Mouse (Mus musculus): ENCODE measurements around the gene Car2.

Gene Car2

DNA sequence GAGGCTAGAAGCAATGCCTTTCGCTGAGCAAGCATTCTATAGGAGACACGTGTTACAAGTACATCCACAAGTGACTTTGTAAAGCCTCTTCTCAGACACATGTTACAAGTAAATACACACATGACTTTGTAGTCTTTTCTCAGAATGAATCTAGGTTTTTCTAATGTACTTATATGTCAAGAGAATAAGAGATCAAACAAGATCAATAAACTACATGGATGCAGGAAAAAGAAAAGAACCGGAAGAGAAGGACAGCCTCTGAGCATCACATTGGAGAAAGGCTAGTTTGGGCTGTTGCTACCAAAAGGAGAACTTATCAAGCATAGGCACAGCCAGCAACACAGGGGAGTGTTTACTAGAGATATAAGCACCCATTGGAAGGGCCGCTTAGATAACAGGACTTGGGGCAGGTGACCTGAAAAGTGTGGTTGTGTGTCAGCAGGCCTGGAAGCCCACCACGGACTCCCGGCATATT is 7.3 kb upstream of the Car2 start:
- no peak for DNase-seq (ENCODE audit: low spot score in 2 of 2)

DNA sequence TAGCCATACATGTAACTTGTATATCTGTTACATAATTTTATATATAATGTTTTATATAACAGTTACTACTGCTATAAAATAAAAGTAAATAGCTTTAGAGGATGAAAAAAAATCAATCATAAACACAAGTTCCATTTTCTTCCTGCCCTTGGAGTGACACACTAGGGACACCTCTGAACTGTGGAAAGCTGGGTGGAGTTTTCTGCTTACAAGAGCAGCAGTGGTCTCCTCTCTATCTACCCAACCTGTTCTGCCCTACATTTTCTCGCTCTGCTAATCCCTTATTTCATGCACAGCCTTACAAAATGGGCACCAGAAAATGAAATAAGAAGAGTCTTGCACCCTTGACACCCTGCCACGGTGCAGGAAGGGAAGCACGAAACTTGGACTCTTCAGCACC is 6.8 kb upstream of the Car2 start:
- DNase-seq (ENCODE audit: low spot score in 2 of 2): no peak

DNA sequence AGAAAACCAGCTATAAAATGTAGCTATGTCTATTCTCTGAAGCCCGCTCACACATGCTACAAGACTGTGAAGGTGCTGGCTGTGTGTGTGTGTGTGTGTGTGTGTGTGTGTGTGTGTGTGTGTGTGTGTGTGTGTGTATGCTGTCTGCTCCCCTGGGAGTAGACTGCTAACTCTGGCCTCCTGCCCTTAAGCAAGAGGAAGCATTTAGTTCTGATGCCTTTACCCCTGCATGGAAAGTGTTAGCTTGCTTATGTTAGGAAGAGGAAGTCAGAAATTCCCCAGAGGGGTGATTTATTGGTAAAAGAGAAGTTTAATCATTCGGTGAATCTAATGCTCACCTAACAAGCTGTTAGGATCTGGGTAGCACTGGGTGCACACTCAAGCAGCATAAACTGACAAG is 5.8 kb upstream of the Car2 start:
- no peak for DNase-seq (ENCODE audit: low spot score in 2 of 2)

DNA sequence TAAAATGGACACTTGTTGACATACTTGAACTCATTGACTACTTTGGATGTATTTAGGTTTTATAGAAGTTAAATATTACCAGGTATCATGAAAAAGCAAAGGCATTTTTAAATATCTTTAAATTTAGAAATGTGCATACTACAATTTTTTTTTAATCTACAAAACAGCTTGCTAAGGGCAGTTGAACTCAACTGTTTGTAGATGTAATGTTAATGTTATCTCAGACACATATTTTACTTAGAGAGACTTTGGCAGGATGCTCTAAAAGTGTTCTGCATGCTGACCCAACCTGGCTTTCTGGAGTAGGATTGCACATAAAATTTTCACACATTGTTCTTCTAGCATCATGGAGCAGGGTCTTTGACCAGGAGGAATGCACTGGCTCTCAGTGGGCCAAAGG is 4.1 kb upstream of the Car2 start:
- no peak for DNase-seq (ENCODE audit: low spot score in 2 of 2)

DNA sequence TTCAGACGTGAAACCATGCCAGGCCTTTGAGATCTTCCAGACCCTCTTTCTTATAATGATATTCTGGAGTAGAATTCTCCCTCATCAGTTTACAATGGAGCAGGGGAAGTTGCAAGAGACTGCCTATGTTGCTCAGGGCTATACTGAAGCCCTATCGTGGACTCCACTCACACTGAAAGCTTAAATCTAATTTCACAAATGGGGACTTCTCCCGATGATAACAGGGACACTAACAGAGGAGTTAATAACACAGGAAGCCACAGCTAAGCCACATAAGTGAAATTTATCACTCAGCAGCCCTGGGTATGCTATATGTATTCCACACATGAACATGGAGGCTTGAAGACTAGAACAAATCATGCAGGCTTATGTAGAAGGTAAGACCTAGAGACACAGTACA is 3.3 kb upstream of the Car2 start:
- DNase-seq (ENCODE audit: low spot score in 2 of 2): no peak

DNA sequence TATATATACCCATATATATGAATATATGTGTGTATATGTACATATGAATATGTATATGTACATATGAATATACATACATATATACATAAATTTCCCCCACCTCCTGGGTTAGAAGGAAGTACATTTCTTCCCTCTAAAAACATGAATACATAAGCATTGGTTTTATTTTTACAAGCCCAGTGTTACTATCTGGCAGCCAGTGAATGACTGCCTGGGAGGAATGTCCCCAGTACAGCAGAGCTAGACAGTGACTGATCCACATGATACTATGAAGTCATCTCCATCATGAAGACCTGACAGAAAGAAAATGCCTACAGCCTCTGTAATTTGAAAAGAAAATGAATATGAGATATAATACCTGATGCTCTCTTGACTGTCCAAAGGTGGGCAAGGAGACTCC is 1.2 kb upstream of the Car2 start:
- no peak for DNase-seq (ENCODE audit: low spot score in 2 of 2)

DNA sequence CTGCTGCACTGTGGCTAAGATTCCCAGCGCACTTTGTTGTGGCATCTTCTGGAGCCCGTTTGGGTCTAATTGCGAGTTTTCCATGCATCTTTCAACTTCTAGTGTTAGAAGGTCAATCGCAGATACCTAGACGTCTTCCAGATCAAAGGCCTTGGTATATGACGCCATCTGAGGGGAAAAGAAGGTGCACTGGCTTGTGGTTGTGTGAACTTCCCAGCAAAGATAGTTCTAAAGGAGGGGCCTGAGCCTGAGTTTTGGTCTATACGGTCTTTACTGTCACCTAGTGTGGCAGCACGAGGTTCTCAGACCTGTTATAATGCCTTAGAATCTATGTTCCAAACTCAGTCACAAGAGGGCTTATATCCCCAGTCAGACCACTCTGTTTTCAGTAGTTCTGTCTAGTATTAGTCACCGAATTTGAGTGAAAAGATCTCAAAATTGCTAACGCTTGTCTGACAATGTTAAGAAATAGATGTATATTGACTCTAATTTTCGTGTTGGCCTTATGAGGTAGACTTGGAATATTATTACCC is 1.1 kb downstream of the Car2 start:
- DNase-seq (ENCODE audit: low spot score in 2 of 2): no peak

DNA sequence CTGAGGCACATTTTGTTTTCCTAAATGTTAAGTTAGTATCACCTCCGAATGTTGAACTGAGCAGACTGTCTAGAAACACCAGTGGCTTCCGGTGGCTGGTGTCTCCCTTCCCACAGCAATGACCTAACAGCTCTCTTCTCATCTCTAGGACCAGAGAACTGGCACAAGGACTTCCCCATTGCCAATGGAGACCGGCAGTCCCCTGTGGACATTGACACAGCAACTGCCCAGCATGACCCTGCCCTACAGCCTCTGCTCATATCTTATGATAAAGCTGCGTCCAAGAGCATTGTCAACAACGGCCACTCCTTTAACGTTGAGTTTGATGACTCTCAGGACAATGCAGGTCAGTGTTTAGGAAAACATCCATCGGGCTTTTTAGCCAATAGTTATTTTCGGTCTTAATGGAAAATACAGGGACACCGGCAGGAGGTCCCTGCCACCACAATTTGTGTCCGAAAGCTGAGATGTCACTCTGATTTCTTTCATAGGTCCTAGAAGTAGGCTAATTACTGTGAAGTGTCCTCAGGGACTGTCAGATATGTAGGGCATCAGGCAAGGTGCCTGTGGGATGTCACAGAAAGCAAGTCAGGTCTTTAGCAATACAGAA is 1.7 kb downstream of the Car2 start:
- no peak for DNase-seq (ENCODE audit: low spot score in 2 of 2)

DNA sequence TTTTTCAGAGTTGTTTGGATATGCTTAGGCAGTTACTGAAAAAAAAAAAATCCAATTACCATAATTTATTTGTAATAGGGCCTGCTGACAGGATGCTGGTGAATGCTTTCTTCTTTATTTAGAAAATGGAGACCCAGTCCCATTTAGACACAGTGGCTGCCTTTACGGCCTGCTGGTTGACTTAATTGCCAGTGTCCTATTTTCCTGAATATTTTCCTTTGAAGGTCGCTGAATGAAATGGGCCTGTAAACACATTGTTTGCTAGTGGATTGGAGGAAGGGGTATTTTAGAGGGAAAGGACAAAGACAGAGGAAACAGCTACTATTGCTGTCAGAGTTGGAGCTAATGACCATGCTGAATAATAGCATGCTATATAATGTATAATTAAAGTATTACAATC is 2.5 kb downstream of the Car2 start:
- no peak for DNase-seq (ENCODE audit: low spot score in 2 of 2)

DNA sequence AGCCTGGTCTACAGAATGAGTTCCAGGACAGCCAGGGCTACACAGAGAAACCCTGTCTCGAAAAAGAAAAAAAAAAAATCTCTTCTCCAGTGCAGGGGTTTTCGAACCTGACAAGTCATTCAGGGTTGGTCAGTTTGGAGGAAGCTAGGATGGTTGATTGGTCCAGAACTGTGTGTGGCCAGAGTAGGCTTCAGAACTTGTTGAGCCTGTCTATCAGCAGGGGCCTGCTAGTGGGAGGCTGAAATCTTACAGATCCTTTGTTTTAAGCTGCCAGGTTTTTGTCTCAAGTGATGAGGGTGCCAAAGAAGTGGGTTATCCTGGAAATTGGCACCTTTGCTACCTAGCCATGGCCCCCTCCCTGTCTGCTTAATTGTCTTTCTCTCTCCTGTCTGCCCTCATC is 3.0 kb downstream of the Car2 start:
- DNase-seq (ENCODE audit: low spot score in 2 of 2): no peak

DNA sequence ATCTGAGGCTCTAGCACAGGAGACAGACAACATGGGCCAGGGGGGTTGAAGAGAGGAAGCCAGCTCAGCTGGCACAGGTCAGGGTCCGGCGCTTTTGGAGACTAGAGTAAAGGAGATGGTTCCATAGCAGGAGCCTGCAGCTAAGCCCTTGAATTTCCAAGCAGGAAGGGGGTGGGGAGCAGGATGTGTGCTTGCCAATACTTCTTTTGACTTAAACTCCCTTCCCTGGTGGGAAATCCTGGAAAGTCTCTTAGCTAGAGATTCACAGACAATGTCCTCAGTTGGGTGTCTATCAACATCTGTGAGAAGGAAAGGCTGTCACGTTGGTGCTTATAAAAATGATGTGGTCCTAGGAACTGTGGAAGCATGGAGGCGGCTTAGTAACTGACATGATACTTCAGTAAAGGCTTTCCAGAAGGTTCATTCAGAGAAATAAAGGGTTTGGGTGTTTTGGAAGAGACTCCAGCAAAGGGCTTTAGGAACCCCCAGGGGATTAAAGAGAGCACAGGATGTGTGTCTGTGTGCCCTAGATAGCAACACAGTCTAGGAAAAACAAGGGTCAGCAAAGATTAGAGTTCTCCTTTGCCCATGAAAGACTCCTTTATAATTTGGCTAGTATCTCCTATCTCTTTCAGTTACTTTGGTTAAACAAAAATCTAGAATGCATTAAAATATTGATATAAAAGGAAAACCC is 3.8 kb downstream of the Car2 start:
- DNase-seq (ENCODE audit: low spot score in 2 of 2): no peak

DNA sequence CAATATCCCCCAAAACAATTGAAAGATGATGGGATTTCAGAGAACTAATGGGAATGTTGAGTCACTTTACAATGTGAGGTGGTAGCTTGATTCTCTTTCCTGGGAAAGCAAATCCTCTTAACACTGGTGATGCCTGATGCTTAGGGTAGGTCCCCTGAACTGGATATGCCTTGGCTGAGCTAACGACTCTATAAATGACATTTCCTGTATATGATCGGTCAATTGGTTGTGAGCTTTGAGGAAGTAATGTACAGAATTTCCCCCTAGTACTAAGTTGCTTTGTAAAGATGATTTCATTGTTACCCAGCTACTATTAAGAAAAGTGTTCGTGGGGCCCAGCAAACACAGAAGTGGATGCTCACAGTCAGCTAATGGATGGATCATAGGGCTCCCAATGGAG is 6.9 kb downstream of the Car2 start:
- no peak for DNase-seq (ENCODE audit: low spot score in 2 of 2)

DNA sequence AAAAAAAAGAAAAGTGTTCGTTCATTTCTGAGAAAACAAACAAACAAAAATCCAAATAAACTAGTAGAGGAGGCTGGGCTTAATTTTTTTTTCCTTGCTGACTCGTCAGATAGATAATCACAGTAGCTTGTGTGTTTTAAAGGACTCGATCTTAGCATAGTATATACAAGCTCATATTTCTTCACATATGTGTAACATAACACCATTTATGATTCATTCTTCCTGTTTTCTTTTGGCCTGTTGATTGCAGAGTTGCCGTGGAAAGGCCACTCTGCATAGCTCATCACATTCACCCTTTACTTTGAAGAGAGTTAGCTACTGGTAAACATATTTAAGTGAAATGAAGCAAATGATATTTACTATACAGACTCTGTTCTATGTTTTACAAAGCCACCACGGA is 7.6 kb downstream of the Car2 start:
- no peak for DNase-seq (ENCODE audit: low spot score in 2 of 2)

DNA sequence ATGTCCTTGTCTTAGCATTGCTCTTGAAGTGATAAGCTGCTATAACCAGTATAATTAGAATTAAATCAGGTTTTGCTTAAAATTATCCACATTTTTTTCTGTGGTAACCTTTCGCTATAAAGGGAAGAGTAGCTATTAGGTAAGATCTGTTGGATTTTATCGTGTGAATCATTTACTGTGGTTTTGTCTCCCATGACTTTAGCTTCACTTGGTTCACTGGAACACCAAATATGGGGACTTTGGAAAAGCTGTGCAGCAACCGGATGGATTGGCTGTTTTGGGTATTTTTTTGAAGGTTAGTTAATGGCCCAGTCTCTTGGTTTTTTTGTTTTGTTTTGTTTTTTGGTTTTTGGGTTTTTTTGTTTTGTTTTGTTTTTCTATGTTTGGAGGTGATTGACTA is 9.3 kb downstream of the Car2 start:
- DNase-seq (ENCODE audit: low spot score in 2 of 2): no peak

DNA sequence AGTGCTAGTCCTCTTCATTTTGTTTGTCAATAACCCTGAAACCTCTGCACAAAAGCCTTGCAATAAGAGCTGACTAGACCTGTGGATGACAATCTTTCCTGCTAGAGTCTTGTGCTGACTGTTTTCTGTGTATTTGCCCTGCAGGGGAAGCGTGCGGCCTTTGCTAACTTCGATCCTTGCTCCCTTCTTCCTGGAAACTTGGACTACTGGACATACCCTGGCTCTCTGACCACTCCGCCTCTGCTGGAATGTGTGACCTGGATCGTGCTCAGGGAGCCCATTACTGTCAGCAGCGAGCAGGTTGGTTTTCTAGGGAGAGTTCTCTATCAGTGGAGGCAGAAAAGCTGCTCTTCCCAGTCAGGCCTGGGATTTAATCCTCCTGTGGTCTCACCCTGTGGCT is 11.7 kb downstream of the Car2 start:
- DNase-seq (ENCODE audit: low spot score in 2 of 2): no peak

DNA sequence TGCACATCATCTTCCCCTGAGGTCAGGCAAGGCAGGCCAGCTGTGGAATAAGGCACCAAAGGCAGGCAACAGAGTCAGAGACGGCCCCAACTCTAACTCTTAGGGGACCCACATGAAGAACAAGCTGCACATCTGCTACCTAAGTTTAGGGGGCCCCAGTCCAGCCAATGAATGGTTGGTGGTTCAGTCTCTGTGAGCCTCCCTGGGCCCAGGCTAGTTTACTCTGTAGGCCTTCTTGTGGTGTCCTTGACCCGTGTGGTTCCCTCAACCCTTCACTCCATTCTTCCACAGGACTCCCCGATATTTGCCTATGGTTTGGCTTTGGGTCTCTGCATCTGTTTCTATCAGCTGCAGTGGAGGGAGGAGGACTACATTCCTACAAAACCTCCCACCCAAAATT is 17.3 kb downstream of the Car2 start:
- no peak for DNase-seq (ENCODE audit: low spot score in 2 of 2)

DNA sequence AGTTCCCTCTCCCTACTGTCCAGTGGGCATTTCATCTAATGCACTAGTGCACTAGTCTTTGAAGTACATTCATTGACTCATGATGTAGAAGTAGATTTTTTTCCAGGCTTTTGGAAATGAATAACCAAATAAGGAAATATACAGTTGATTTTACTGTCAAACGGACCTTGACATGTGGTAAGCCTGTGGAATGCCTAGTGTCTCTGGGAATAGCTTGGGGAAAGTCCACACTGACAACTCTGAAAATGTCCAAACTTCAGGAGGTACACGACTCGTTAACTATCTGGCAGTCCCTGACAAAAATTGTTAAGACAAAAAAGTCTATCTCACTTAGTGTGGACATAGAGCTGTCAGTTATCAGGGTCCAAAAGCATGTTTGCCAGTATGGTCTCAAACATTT is 18.1 kb downstream of the Car2 start:
- DNase-seq (ENCODE audit: low spot score in 2 of 2): no peak

DNA sequence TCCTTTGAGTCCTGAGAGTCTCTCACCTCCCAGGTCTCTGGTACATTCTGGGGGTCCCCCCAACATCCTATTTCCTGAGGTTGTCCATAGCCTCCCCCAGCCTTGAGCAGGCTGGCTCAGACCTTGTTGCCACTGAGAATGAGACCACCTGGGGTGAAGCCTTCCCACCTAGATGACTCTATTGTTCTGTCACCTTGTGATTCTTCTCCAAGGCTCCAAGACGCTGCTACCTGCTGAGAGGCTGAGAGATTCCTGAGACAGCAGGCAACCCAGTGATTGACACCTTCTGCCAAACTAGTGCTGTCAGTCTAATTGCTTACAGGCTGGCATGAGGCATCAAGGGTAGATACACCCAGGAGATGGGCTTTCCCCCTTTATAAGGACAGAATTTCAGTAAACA is 21.2 kb downstream of the Car2 start:
- DNase-seq (ENCODE audit: low spot score in 2 of 2): no peak

DNA sequence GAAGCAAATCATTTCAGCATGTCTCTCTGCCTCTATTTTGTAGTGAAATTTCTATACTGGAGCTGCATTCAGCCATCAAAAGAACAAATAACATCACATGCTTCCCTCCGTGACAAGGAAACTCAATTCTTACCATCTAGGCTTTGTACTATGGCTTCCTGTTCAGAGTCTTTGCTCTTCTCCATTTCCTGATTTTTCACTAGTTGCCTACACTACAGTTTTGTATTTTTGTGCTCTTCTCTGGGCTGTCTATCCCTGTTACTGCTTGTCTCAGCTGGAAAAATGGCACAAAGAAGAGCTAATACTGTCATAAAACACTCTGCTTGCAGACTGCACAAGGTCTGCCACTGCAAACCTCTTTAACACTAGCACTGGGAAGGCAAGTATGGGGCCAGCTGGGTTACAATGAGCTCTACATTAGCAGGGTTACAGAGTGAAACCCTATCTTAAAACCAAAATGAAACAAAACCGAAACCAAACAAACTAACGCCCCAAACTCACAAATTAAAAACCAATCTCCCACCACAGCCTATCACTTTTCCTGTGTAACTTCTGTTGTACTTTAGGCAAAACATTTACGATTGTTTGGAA is 26.0 kb downstream of the Car2 start:
- DNase-seq (ENCODE audit: low spot score in 2 of 2): no peak

DNA sequence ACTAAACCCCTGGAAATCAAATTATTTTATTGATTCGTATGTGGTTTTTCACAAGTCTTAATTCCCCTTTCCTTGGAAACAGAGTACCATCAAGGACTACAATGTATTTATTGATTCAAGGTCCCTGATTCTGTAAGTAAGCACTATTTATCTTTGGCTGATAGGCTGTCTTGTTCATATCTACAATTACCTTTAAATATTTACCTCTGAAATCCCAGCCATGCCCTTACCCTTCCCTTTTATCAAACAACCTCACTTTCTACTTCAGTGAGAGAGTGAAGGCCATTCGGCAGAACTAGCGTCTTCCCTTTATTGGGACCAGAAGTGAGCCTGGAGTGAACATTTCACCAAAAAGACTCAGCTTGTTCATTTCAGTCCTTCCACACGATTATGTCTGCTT is 27.7 kb downstream of the Car2 start:
- DNase-seq (ENCODE audit: low spot score in 2 of 2): no peak

DNA sequence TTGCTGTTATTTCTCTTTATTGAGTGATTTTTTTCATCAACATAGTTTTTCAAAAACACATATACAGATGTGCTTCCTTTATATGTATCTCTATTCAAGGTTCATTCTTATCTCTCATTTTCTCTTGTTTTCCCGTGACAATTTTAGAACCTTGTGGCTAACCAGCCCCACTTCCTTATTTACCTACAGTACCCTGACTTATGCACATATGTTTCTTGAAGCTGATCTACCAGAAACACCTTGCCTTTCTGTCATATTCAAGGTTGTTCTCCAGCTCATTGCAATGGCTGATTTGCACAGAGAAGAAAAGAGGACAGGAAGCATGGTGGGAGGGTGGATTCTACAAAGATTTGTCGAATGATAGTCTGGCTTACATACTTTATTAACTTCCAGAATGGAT is 29.3 kb downstream of the Car2 start:
- no peak for DNase-seq (ENCODE audit: low spot score in 2 of 2)

DNA sequence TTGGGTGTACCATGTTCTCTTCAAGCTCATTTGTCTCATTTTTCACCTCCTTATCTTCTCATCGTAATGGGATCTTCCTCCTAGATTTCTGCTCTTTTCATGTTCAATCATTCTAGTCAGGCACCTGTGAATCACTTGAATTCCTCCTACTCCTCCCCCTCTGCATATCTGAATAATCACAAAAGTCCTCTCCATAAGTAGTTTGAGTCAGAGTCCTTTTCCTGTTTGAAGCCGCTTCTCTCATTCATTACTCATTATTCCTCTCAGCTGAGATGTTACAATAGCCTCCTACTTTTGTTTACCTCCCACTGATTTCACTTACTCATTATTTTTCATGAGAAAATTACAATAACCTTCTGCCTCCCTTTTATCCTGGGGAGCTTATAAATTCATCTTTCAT is 31.2 kb downstream of the Car2 start:
- DNase-seq (ENCODE audit: low spot score in 2 of 2): no peak

DNA sequence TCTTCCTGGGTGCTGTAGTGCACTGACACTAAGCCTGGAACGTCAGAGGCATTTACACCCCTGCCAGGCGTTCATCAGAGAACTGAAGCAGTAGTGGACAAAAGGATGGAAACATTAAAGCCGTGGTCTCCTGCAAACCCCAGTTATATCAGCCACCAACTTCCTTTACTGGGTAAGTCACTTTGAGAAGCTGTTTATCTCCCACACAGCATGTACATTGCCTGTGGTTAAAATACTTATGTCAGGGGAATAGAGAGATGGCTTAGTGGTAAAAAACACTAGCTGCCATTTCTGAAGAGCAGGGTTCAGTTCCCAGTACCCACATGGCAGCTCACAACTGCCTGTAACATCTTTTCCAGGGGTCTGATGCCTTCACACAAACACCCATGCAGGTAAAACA is 58.6 kb downstream of the Car2 start:
- no peak for DNase-seq (ENCODE audit: low spot score in 2 of 2)
